Mouse (Mus musculus): ENCODE measurements around the gene Matk.
"Not testable (repeated sequence)": the region's sequence is repeated elsewhere in the genome, so short reads cannot be mapped to it uniquely, and the experiment has no call there.

The Matk gene

DNA sequence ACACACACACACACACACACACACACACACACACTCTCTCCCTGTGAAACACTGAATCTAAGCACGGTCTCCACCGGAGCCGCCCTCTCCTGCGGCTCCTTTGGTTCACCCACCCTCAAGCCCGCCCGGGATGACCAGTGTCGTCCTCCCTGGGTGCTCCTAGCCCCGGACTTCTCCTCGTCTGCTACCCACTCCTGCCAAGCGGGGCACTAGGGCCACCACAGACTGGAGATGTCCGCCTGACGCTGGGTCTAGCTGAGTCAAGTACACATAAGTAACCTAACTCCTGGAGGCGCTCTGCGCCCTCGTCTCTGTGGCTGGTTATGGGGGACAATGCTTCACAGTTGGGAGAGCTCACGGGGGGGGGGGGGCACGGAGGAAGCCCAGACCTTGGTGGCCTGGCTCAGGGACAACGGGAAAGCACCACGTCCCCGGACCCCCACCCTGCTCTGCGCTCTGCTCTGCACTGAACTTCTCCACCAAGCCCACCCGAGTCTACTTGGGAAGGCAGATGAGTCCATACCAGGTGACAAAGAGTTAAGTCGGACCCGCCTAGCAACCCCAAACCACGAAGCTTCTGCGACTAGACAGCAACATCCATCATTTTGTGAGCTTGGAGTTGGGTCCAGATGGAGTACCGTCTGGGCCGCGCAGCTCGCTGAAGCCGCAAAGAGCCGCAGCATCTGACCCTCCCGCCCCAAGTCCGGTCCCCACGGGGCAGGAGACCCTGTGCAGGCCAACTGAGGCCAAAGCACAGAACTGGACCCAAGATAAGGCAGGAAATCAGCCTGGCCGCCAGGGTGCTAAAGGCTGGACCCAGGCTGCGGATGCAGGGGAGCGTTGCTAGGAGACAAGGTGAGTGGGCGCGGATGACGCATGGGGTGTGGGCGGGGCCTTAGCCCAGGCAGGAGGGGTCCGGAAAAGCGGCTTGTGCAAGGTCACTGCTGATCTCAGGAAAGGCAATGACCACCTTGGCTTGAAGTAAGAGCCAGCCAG, at the start of gene Matk:
TSS of gene Matk (plus strand) at position 512 of the 996 bp plus-strand sequence.
- DNase-seq (ENCODE audit: low spot score in 2 of 2): no peak

DNA sequence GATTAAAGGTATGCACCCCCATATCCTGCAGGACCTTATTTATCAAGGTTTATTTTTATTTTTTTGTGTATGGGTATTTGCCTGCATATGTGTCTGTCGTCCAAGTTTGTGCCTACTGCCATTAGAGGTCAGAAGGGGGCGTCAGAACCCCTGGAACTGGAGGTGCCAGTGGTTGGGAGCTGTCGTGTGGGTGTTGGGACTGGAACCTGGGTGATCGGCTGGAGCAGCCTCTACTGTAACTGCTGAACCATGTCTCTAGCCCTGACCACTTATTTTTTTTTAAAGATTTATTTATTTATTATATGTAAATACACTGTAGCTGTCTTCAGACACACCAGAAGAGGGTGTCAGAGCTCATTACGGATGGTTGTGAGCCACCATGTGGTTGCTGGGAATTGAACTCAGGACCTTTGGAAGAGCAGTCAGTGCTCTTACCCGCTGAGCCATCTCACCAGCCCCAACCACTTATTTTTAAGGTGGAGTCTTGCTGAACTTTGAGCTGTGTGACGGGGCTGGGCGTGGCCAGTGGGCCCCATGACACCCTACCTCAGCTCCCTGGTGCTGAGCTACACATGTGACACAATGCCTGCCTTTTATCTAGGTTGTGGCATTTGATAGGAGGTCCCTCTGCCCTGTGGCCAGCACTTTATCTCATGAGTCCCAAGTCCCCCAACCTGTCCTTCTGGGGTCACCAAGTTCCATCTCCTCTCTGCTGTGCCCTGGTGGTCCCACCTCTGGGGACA, 49.6 kb upstream of the Matk start:
- no peak for DNase-seq (ENCODE audit: low spot score in 2 of 2)

DNA sequence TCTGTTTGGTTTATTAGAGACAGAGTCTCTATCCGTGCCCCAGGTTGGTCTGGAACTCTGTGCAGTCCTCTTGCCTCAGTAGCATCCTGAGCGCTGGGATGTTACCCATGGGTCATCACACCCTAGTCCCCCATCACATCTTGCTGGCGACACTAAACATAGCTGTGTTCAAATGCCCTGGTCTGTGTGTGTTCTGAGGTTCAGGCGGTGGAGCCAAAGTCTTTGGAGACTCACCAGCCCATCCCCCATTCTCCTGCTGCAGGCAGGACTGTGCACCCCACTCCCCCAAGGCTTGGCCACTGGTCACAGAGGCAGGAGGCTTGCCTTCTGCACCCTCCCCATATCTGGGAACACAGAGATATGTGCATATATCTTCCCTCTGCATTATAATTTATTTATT, 48.6 kb upstream of the Matk start:
- no peak for DNase-seq (ENCODE audit: low spot score in 2 of 2)

- DNase-seq (ENCODE audit: low spot score in 2 of 2): no peak
Observed at GRCm38 (mm10) chr10:81210154-81210553, 42.6 kb upstream of the Matk start.

DNA sequence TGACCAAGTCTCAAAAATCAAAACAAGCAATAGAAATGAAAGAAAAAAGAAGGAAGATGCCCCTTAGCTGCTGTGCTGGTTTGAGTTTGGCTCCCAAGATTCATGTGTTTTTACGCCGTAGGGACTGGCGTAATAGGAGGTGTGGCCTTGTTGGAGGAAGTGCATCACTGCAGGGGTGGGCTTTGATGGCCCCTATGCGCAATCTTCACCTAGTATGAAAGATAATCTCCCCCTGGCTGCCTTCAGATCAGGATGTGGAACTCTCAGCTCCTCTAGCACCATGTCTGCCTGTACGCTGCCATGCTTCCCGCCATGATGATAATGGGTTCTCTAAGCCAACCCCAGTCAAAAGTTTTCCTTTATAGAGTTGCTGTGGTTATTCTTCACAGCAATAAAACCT, 36.5 kb upstream of the Matk start:
- no peak for DNase-seq (ENCODE audit: low spot score in 2 of 2)

GRCm38 (mm10) chr10:81216810-81217209, 35.9 kb upstream of the Matk start:
- DNase-seq (ENCODE audit: low spot score in 2 of 2): no peak

- DNase-seq (ENCODE audit: low spot score in 2 of 2): not testable (repeated sequence)
Observed at GRCm38 (mm10) chr10:81217267-81217666, 35.5 kb upstream of the Matk start.

DNA sequence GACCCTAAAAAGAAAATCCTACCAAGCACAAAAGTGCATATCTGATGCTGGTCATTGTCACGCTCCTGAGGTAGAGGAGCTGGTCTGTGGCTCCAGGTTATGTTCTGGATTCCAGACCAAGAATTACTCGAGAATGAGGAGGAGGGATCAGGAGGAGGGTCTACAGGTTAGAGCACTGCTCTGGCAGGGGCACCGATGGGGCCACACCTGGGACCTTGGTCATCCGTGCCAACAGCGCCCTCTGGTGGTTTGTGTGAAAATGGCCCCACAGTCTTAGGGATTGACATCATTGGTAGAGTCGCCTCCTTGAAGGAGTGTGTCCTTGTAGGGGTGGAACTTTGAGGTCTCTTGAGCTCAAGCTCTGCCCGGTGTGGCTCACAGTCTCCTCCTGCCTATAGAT, 34.8 kb upstream of the Matk start:
- DNase-seq (ENCODE audit: low spot score in 2 of 2): peak; percentile 36 to 55

DNA sequence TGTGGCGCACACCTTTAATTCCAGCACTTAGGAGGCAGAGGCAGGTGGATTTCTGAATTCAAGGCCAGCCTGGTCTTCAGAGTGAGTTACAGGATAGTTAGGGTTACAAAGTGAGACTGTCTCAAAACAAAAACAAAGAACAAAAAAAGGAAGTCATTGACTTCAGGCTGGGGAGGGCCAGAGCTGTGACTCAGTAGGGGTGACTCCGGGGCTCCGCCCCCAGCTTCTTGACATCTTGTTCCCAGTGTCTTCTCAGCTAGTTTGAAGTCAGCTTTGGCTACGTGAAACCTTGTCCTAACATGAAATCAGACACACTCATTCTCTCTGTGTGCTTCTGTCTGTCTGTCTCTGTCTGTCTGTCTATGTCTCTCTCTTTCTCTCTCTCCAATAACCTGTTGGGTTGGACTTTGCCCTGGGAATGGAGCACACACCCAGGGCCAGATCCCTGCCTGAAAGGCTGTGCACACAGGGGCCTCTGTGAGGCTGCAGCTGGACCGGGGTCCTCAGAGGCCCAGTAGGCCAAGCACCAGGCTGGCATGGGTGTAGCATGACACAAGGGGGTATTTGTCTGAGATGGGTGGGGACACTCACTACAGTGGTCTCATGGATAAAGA, 31.2 kb upstream of the Matk start:
- no peak for DNase-seq (ENCODE audit: low spot score in 2 of 2)

DNA sequence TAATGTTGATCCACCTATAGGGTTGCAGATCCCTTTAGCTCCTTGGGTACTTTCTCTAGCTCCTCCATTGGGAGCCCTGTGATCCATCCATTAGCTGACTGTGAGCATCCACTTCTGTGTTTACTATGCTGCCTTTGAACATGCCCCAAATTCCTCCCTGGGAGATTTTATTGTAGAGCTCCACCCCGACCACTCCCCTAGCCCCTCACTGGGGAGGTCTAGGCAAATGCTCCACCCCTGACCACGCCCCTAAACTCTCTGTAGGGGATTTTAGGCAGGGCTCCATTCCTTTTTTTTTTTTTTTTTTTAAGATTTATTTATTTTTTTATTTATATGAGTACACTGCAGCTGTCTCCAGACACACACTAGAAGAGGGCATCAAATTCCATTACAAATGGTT, 29.0 kb upstream of the Matk start:
- DNase-seq (ENCODE audit: low spot score in 2 of 2): not testable (repeated sequence)

DNA sequence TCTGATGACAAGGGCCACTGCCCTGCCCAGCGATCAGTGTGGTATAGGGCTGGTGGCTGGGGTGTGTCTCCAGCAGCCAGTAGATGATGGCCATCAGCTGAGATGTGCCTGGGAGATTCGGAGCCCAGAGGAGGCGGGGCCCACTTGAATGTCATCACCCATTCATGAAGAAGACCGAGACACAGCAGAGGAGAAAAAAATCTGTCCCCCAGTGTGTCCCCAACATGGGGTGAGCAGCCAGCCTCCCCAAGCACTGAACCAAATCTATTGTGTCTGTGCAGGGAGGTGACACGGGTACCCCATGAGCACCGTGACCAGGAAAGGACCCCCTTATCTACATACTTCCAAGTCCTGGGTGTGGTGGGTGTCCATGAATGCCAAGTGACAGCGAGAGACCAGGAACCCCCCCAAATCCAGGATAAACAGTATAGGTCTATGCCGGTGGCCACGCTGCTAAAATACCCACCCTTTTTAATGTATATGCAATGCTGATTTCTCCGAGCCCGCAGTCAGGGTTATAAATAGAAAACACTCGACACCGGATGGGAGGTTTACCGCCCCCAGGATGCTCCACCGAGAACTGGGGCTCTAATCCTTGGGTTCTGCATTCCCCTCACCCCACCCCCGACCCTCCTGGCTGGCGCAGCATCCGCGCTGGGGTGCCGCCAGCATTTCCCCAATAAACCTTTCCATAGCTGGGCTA, 22.8 kb upstream of the Matk start:
- DNase-seq (ENCODE audit: low spot score in 2 of 2): no peak

- no peak for DNase-seq (ENCODE audit: low spot score in 2 of 2)
Observed at GRCm38 (mm10) chr10:81230438-81231332, 22.1 kb upstream of the Matk start, which contains the start of gene Atcay. TSS of gene Atcay (minus strand) at chr10:81230833.

- no peak for DNase-seq (ENCODE audit: low spot score in 2 of 2)
Observed at GRCm38 (mm10) chr10:81231436-81231835, 21.3 kb upstream of the Matk start.

- peak; percentile 88 to 93 for DNase-seq (ENCODE audit: low spot score in 2 of 2)
Observed at GRCm38 (mm10) chr10:81232580-81233225, 20.0 kb upstream of the Matk start, which contains the start of gene Zfr2. TSS of gene Zfr2 (plus strand) at chr10:81233155.

DNA sequence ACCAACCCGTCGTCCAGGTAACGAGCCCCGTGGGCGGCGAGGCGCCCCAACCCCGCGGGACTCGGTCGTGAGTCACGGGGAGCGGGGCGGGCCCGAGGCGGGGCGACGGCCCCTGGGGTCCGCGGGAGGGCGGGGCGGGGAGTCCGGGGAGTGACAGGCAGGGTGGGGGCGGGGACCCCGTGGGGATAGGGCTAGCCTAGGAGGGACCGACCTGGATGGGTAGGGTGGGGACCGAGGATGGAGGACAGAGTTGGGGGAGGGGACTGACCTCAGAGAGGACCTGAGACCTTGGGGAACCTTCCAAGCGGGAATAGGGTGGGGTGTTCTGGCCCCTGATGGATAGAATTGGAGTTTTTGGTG, 19.5 kb upstream of the Matk start:
- no peak for DNase-seq (ENCODE audit: low spot score in 2 of 2)

DNA sequence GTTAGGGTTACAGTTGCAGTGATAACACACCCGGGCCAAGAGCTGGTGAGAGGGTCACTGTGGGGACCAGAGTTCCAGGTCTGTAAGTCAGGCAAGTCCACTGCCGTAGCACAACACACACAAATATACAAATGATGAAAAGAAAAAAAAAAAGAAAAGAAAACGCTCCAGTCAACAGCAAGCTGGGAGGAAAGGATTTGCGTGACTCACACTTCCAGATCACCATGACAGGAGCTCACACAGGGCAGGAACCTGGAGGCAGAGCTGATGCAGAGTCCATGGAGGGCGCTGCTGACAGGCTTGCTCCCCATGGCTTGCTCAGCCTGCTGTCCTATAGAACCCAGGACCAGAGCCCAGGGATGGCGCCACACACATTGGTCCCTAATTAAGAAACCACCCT, 18.5 kb upstream of the Matk start:
- DNase-seq (ENCODE audit: low spot score in 2 of 2): no peak

DNA sequence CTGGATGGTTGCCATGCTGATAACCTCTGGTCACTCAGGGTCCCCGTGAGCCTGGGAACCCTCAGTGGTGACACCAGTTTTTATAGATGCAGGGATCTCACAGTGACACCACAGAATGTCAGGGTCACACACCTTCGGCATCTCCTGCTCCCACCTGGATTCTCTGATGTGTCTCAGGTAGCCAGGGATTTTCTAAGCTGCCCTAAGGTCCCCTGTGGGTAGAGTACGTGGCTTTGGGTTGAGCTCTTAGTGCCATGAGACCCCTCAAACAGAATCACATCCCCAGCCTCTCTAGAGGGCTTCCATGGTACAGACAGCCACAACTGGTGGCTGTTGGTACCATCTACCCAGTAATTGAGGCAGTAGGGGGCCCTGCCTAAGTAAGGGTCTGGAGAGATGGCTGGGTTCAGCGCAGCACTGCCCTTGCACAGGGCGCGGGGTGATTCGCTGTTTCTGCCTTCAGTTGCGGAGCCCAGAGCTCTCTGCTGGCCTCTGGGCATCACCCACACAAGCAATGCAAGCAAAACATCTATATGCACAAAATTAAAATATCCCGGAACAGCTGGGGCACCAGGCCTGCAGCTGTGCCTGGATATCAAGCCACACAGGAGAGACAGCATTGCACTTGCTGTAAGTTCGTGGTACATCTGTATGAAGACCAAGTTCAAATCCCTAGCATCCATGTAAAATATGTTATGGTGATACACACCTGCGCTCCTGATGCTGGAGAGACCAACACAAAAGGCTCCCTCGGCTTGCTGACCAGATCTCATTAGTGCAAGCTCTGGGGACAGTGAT, 16.1 kb upstream of the Matk start:
- no peak for DNase-seq (ENCODE audit: low spot score in 2 of 2)

GRCm38 (mm10) chr10:81238618-81239017, 14.1 kb upstream of the Matk start:
- DNase-seq (ENCODE audit: low spot score in 2 of 2): no peak

DNA sequence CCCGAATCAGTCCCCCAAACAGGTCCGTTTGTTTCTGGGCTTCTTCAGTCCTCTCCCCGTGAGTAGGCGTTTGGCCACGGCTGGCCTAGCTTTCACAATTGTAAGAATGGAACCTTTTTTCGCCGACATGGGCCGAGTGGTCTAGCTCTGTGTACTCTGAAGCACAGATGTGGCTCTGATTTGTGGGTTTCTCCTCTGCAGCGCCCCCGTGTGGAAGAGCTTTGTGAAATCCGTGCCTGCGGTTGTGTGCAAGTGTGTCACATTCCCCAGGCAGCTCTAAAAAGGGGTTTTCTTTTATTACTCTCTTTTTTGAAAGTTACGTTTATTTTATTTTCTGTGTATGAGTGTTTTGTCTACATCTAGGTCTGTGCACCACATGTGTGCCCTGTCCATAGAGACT, 11.9 kb upstream of the Matk start:
- no peak for DNase-seq (ENCODE audit: low spot score in 2 of 2)

All from urinary bladder, adult 18-20 months (tissue).